Mouse (Mus musculus) heart, embryonic 11.5 days (tissue): ENCODE measurements around the gene Cabp7. TPM values are rescaled to one million over a fixed set of nuclear protein-coding genes. Genes with fewer than 3 reads are reported as not detected.
A peak's percentile ranks its signal among the peaks of the same experiment; 100 is the strongest.

ENCODE experiments used
- ATAC-seq: fragments of 200-750 bp; cut with Nextera tagmentation; replicated peaks from 2 replicates; pipeline ENCODE4 v1.8.0; 2017; ENCODE audit warnings: moderate library complexity; ENCODE audit not compliant: insufficient number of reproducible peaks, low FRiP score, low TSS enrichment
- H3K27ac ChIP-seq: fragments of 300-500 bp; sonication (generic); 2 replicates; pipeline ENCODE4 v1.5.1; 2014; ENCODE audit warnings: mild to moderate bottlenecking, low read depth, low read length
- H3K27me3 ChIP-seq: fragments of 300-500 bp; sonication (generic); 2 replicates; pipeline ENCODE4 v1.6.1; 2014; ENCODE audit warnings: mild to moderate bottlenecking, low read length, mixed read lengths; ENCODE audit not compliant: control insufficient read depth, insufficient read depth
- H3K36me3 ChIP-seq: fragments of 300-500 bp; sonication (generic); 2 replicates; pipeline ENCODE4 v1.6.1; 2014; ENCODE audit warnings: mild to moderate bottlenecking, low read length, moderate library complexity, mixed read lengths; ENCODE audit not compliant: control insufficient read depth, insufficient read depth
- H3K4me1 ChIP-seq: fragments of 300-500 bp; sonication (generic); 2 replicates; pipeline ENCODE4 v1.6.1; 2014; ENCODE audit warnings: low read length; ENCODE audit not compliant: control insufficient read depth, insufficient read depth
- H3K4me2 ChIP-seq: fragments of 300-500 bp; sonication (generic); 2 replicates; pipeline ENCODE4 v1.6.1; 2014; ENCODE audit warnings: mild to moderate bottlenecking, moderate library complexity
- H3K4me3 ChIP-seq: fragments of 300-500 bp; sonication (generic); 2 replicates; pipeline ENCODE4 v1.5.1; 2014; ENCODE audit warnings: low read depth, low read length
- H3K9ac ChIP-seq: fragments of 300-500 bp; sonication (generic); 2 replicates; pipeline ENCODE4 v1.6.1; 2014; ENCODE audit warnings: mild to moderate bottlenecking, low read depth, low read length, moderate library complexity
- H3K9me3 ChIP-seq: fragments of 300-500 bp; sonication (generic); replicated peaks from 2 replicates; pipeline ENCODE4 v1.6.1; 2016; ENCODE audit warnings: low read length; ENCODE audit not compliant: control insufficient read depth
- WGBS: fragments of 180-500 bp; shearing (Covaris S2); extraction: QIAGEN DNeasy Blood & Tissue Kit; methylation state at CpG from one replicate; pipeline ENCODE4 v1.1.7; 2014; ENCODE audit not compliant: insufficient replicate concordance; 5-methylcytosine and 5-hydroxymethylcytosine counted together
- polyA plus RNA-seq: library from polyadenylated mRNA; unstranded; fragments of >200 nt; fragmentation: Nextera tagmentation; extraction: Ambion mirVana; gene quantifications from 2 replicates; pipeline ENCODE4 v1.2.1, GENCODE M21; 2014

Gene Cabp7
- polyA plus RNA-seq = 0.10 and 0.14 TPM in 2 replicates

DNA sequence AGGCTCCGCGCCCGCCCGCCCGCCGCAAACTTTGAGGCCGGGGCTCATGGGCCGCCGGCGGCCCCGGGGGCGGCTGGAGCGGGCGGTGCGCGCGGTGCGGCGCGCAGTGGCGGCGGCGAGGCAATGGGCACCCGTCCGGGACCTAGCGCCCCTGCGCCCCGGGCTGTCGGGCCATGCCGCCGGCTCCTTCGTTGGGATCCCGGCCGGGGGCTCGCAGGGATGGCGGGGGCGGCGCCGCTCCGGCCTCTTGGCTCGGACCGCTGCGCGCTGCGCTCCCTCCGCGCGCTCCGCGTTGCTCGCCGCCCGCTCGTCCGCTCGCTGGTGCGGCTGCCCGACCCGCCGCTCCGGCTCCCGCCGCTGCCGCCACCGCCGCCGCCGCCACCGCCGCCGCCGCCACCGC lies at the start of gene Cabp7:
TSS of gene Cabp7 (minus strand) at position 46 of the 400 bp plus-strand sequence.
- ATAC-seq = no peak
- H3K4me2 ChIP-seq = peak within 1 kb of the TSS; percentile 94
- H3K9ac ChIP-seq = peak within 1 kb of the TSS; percentile 2; the same call in 1 of the 2 replicates
- peak within 1 kb of the TSS; percentile 57 for H3K4me3 ChIP-seq
- WGBS = 0% methylated on average over 28 of the region's 73 CpGs
- H3K36me3 ChIP-seq = no peaks in the 10 kb centered on the region
- H3K4me1 ChIP-seq = peaks cover 11% of the 10 kb centered on the region
- peaks cover 91% of the 10 kb centered on the region for H3K27me3 ChIP-seq
- no peak within 1 kb of the TSS for H3K27ac ChIP-seq
- H3K9me3 ChIP-seq = no peaks in the 10 kb centered on the region

GRCm38 (mm10) chr11:4793006-4793405 lies 46.4 kb upstream of the Cabp7 start:
- peaks cover 4% of the 10 kb centered on the region; the same call in 1 of the 2 replicates for H3K36me3 ChIP-seq
- ATAC-seq = no peak
- 51% methylated on average over 3 of the region's 3 CpGs for WGBS
- H3K4me1 ChIP-seq = no peaks in the 10 kb centered on the region
- no peak overlapping the region for H3K9ac ChIP-seq
- H3K4me3 ChIP-seq = no peak overlapping the region
- no peaks in the 10 kb centered on the region for H3K9me3 ChIP-seq
- no peak overlapping the region for H3K27ac ChIP-seq
- H3K27me3 ChIP-seq = no peaks in the 10 kb centered on the region
- no peak overlapping the region for H3K4me2 ChIP-seq

DNA sequence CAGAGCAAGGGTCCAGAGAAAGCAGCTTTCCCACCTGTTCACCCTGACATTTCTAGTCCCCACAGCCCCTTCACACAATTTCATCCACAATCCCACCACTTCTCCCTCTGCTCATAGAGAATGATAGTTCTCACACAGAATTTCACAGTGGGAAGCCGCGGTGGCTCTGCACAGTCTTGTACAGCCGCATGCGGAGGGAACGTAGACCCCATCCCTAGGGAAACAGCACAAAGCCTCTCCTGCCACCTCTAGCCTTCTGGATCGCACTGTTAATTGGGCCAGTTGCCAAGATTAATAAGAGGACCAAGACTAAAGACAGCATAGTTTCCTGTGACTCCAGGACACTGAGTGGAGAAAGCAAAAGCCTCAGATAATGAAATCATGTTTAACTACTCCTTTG lies 45.0 kb upstream of the Cabp7 start:
- no peak for ATAC-seq
- Histone ChIP-seq H3K27me3 (no peaks in the 10 kb centered on the region), H3K9me3 (no peaks in the 10 kb centered on the region), H3K4me3 (no peak overlapping the region), H3K27ac (no peak overlapping the region), H3K4me2 (no peak overlapping the region), H3K36me3 (peaks cover 4% of the 10 kb centered on the region), H3K4me1 (no peaks in the 10 kb centered on the region), H3K9ac (no peak overlapping the region)
- WGBS = 64% methylated on average over 6 of the region's 6 CpGs

GRCm38 (mm10) chr11:4789691-4790090 lies 43.1 kb upstream of the Cabp7 start:
- no peak overlapping the region for H3K9ac ChIP-seq
- no peak overlapping the region for H3K4me2 ChIP-seq
- H3K27me3 ChIP-seq = no peaks in the 10 kb centered on the region
- H3K36me3 ChIP-seq = peaks cover 9% of the 10 kb centered on the region
- ATAC-seq = no peak
- 88% methylated on average over 5 of the region's 5 CpGs for WGBS
- no peak overlapping the region for H3K4me3 ChIP-seq
- H3K27ac ChIP-seq = no peak overlapping the region
- no peaks in the 10 kb centered on the region for H3K9me3 ChIP-seq
- H3K4me1 ChIP-seq = no peaks in the 10 kb centered on the region

GRCm38 (mm10) chr11:4784629-4785142 lies 38.1 kb upstream of the Cabp7 start:
- peaks cover 17% of the 10 kb centered on the region for H3K36me3 ChIP-seq
- no peak overlapping the region for H3K27ac ChIP-seq
- WGBS = 63% methylated on average over 5 of the region's 5 CpGs
- H3K4me1 ChIP-seq = no peaks in the 10 kb centered on the region
- no peaks in the 10 kb centered on the region for H3K27me3 ChIP-seq
- H3K4me2 ChIP-seq = no peak overlapping the region
- no peaks in the 10 kb centered on the region for H3K9me3 ChIP-seq
- no peak for ATAC-seq
- no peak overlapping the region for H3K4me3 ChIP-seq
- no peak overlapping the region for H3K9ac ChIP-seq

DNA sequence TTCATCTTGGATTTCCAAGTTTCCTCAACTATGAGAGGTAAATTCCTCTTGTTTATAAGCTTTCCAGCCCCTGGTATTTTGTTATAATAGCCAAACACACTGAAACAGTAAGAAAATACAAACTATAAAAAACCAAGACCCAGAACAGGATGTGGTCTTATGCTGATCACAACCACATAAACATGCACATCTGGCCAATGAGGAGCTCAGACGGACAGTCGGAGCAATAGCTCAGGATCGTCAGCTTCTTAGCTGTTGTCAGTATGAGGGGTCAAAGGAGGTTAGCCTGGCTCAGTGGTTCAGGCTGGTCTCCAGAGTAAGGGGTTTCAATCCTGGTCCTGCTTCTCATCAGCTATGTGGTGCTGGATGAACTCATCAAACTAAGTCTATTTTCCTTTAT lies 36.5 kb upstream of the Cabp7 start:
- Histone ChIP-seq H3K4me1 (no peaks in the 10 kb centered on the region), H3K27me3 (no peaks in the 10 kb centered on the region), H3K9ac (no peak overlapping the region), H3K4me2 (no peak overlapping the region), H3K36me3 (peaks cover 17% of the 10 kb centered on the region), H3K27ac (no peak overlapping the region), H3K4me3 (no peak overlapping the region), H3K9me3 (no peaks in the 10 kb centered on the region)
- WGBS = 92% methylated on average over 3 of the region's 3 CpGs
- ATAC-seq = no peak

DNA sequence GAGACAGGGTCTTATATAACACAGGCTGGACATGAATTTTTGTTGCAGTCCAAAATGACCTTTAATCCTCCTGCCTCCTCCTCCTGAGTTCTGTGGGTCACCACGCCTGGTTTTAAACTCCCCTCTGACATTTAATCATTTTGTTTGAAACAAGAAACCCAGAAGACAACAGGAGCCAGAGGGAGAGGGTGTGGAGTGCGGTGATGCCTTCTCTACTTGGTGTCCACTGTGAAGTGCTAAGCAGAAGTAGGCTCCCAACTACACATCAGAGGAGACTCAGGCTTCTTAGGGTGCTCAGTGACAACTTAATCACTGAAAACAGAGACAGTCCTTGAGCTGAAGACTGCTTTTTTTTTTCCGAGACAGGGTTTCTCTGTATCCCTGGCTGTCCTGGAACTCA lies 34.3 kb upstream of the Cabp7 start:
- 75% methylated on average over 3 of the region's 3 CpGs for WGBS
- Histone ChIP-seq H3K27me3 (no peaks in the 10 kb centered on the region), H3K4me2 (no peak overlapping the region), H3K9me3 (no peaks in the 10 kb centered on the region), H3K9ac (no peak overlapping the region), H3K27ac (no peak overlapping the region), H3K4me1 (no peaks in the 10 kb centered on the region), H3K4me3 (no peak overlapping the region), H3K36me3 (peaks cover 24% of the 10 kb centered on the region)
- no peak for ATAC-seq

DNA sequence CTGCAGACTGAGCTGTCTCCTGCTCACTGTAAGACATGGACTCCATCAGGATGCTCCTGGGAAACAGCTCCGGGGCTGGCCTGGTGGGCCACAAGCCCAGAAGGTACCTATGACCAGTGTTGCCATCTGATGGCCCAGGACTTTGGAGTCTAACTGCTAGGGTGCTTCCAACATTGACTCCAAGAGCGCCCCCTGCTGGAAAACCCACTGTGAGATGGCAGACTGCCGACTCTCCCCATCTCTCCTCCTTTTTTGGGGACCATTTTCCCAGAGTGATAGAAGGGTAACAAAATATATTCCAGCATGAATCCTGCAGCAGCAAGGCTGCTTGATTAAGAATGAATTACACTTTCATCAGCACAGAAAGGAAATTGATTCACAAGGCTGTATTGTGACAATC lies 26.3 kb upstream of the Cabp7 start:
- Histone ChIP-seq H3K27ac (no peak overlapping the region), H3K36me3 (peaks cover 10% of the 10 kb centered on the region), H3K9ac (no peak overlapping the region), H3K9me3 (no peaks in the 10 kb centered on the region), H3K4me3 (no peak overlapping the region), H3K27me3 (no peaks in the 10 kb centered on the region), H3K4me1 (no peaks in the 10 kb centered on the region), H3K4me2 (no peak overlapping the region)
- no peak for ATAC-seq
- 37% methylated on average over 3 of the region's 3 CpGs for WGBS

- no peak for ATAC-seq
- no peak overlapping the region for H3K9ac ChIP-seq
Observed at GRCm38 (mm10) chr11:4771756-4772155, 25.2 kb upstream of the Cabp7 start.

More at GRCm38 (mm10) chr11:4771756-4772155, 25.2 kb upstream of the Cabp7 start:
- Histone ChIP-seq H3K27me3 (no peaks in the 10 kb centered on the region), H3K4me2 (no peak overlapping the region), H3K9me3 (no peaks in the 10 kb centered on the region), H3K4me3 (no peak overlapping the region), H3K27ac (no peak overlapping the region), H3K36me3 (peaks cover 8% of the 10 kb centered on the region), H3K4me1 (no peaks in the 10 kb centered on the region)
- whole genome bisulfite sequencing = 78% methylated on average over 7 of the region's 7 CpGs
